Mouse (Mus musculus): Measurements from ENCODE around the gene Galntl6.

Gene Galntl6

GRCm38 (mm10) chr8:58912196-58912839, at the start of gene Galntl6:
Gene Galntl6, minus strand, starts transcription at chr8:58912640.
- in situ Hi-C loops (cut with MboI; ENCODE audit: unreplicated experiment in 2 of 2), result no loop called here

GRCm38 (mm10) chr8:58957195-58957739, 44.8 kb upstream of the Galntl6 start:
- in situ Hi-C loops (cut with MboI; ENCODE audit: unreplicated experiment in 2 of 2), result no loop called here

GRCm38 (mm10) chr8:58943773-58944172, 31.3 kb upstream of the Galntl6 start:
- in situ Hi-C loops (cut with MboI; ENCODE audit: unreplicated experiment in 2 of 2), result no loop called here

- in situ Hi-C loops (cut with MboI; ENCODE audit: unreplicated experiment in 2 of 2), result no loop called here
Measured at GRCm38 (mm10) chr8:58931066-58931465, 18.6 kb upstream of the Galntl6 start.

- in situ Hi-C loops (cut with MboI; ENCODE audit: unreplicated experiment in 2 of 2), result no loop called here
Measured at GRCm38 (mm10) chr8:58915142-58915541, 2.7 kb upstream of the Galntl6 start.

- in situ Hi-C loops (cut with MboI; ENCODE audit: unreplicated experiment in 2 of 2), result no loop called here
Measured at GRCm38 (mm10) chr8:58913640-58913968, 1.2 kb upstream of the Galntl6 start.

- in situ Hi-C loops (cut with MboI; ENCODE audit: unreplicated experiment in 2 of 2), result no loop called here
Measured at GRCm38 (mm10) chr8:58912840-58913639, 600 bp upstream of the Galntl6 start.

- in situ Hi-C loops (cut with MboI; ENCODE audit: unreplicated experiment in 2 of 2), result no loop called here
Measured at GRCm38 (mm10) chr8:58911677-58912076, 763 bp downstream of the Galntl6 start, which contains the start of gene BC030500. Gene BC030500, plus strand, starts transcription at chr8:58911755.

- in situ Hi-C loops (cut with MboI; ENCODE audit: unreplicated experiment in 2 of 2), result no loop called here
Measured at GRCm38 (mm10) chr8:58904465-58904864, 8.0 kb downstream of the Galntl6 start.

- in situ Hi-C loops (cut with MboI; ENCODE audit: unreplicated experiment in 2 of 2), result no loop called here
Measured at GRCm38 (mm10) chr8:58895960-58896359, 16.5 kb downstream of the Galntl6 start.

- in situ Hi-C loops (cut with MboI; ENCODE audit: unreplicated experiment in 2 of 2), result no loop called here
Measured at GRCm38 (mm10) chr8:58890591-58890990, 21.8 kb downstream of the Galntl6 start.

GRCm38 (mm10) chr8:58886405-58886804, 26.0 kb downstream of the Galntl6 start:
- in situ Hi-C loops (cut with MboI; ENCODE audit: unreplicated experiment in 2 of 2), result no loop called here

- in situ Hi-C loops (cut with MboI; ENCODE audit: unreplicated experiment in 2 of 2), result no loop called here
Measured at GRCm38 (mm10) chr8:58824347-58824746, 88.1 kb downstream of the Galntl6 start.

- in situ Hi-C loops (cut with MboI; ENCODE audit: unreplicated experiment in 2 of 2), result no loop called here
Measured at GRCm38 (mm10) chr8:58805190-58805589, 107.2 kb downstream of the Galntl6 start.

- in situ Hi-C loops (cut with MboI; ENCODE audit: unreplicated experiment in 2 of 2), result no loop called here
Measured at GRCm38 (mm10) chr8:58801847-58802246, 110.6 kb downstream of the Galntl6 start.

- in situ Hi-C loops (cut with MboI; ENCODE audit: unreplicated experiment in 2 of 2), result no loop called here
Measured at GRCm38 (mm10) chr8:58753769-58754168, 158.7 kb downstream of the Galntl6 start.

GRCm38 (mm10) chr8:58737963-58738362, 174.5 kb downstream of the Galntl6 start:
- in situ Hi-C loops (cut with MboI; ENCODE audit: unreplicated experiment in 2 of 2), result no loop called here

GRCm38 (mm10) chr8:58691761-58692160, 220.7 kb downstream of the Galntl6 start:
- in situ Hi-C loops (cut with MboI; ENCODE audit: unreplicated experiment in 2 of 2), result no loop called here

- in situ Hi-C loops (cut with MboI; ENCODE audit: unreplicated experiment in 2 of 2), result no loop called here
Measured at GRCm38 (mm10) chr8:58677847-58678450, 234.5 kb downstream of the Galntl6 start.

GRCm38 (mm10) chr8:58669075-58669474, 243.4 kb downstream of the Galntl6 start:
- in situ Hi-C loops (cut with MboI; ENCODE audit: unreplicated experiment in 2 of 2), result no loop called here

GRCm38 (mm10) chr8:58660019-58660418, 252.4 kb downstream of the Galntl6 start:
- in situ Hi-C loops (cut with MboI; ENCODE audit: unreplicated experiment in 2 of 2), result no loop called here

Data from v-Abl transformed pro-B cells (cell line).